Mouse (Mus musculus): Measurements from ENCODE around the gene Grin2c. TPM values are rescaled to one million over a fixed set of nuclear protein-coding genes. Genes with fewer than 3 reads are reported as not detected.

Grin2c gene
- 23.0 TPM for polyA plus RNA-seq (2015; fragmentation: Illumina TruSeq; extraction: RNeasy Lipid Tissue Mini Kit (QIAGEN cat#74804); ENCODE audit: low read depth, low replicate concordance)

GRCm38 (mm10) chr11:115267061-115267883, at the start of gene Grin2c:
TSS of gene Grin2c (minus strand) at chr11:115267243.

DNA sequence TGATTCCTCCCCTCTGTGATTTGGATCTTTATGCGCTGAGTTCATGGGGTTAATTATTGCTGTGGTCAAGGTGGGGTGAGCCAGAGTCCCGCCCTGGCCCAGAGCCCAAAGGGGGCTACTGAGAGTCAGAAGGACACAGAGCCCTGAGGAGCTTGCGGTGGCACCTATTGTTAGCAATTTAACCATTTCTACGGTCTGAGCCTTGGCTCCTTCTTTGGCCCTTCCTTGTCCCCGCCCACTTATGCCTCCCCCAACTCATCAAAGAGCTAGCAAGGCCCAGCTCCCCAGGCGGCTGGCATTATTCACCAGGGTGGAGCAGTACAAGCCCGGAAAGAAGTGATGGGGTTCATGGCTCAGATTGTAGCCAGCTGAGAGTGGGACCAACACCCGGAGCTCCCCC, 39.8 kb upstream of the Grin2c start, which contains the start of gene Otop2:
TSS of gene Otop2 (plus strand) at position 301 of the 400 bp plus-strand sequence.

DNA sequence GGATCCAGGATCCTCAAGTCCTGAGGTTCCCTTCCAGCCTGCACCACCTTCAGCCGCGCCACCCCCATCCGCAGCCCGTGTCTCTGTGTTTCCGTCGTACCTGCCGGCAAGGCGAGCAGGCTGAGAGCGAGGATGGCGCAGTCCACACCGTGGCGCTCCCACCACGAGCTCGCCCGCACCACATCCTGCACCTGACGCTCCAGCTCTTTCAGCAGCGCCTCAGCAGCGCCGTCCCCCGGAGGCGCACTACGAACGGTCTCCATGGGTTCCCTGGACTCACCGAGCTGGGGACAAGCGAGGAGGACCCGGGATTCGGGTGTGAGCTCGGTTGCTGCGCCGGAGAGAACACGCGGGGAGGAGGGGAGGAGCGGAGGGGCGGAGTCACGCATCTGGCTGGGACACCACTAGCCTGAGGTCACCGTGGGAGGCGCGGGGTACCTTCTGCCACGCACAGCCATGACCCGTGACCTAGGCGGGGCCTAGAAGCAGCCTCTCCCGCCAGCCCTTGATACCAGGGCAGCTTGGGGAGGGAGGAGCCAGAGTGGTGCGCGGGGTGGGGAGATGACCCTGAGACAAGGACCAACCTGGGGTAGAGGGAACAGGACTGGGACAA, 30.3 kb upstream of the Grin2c start, which contains the start of gene Fads6:
TSS of gene Fads6 (minus strand) at position 450 of the 613 bp plus-strand sequence.

DNA sequence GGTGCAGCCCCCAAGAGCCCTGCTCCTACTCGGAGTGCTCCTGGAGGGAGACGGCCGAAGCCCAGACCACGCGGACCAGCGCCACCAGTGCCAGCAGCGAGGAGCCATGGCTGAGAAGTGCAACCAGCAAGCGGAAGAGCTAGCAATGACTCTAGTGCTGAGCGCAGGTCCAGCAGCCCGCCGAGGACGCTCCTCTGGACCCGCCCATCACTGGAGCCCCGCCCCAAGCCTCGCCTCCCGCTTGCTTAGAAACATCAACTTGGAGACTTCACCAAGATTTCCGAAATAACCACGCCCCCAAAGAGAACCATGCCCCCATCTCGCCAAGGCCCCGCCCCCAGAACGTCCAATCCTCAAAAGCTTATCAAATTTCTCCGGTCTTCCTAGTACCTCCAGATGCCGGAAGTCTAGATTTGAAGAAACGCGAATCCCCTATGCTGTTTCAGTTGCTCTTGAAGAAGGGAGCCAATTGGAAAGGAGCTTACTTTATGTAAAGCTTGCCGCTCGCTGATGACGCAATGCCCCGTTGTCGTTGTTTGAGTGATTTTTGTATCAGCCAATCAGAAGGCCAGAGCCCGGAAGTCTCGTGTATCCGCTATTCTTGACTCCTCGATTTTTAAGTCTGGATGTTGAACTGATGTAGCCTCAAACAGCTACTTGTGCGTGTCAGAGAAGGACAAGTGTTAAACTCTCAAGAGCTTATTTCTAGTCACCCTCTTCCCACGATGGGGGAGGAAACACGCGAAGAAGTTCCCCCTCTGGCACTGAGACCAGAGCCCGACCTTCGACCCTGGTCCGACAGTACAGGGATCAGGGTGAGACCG, 9.9 kb upstream of the Grin2c start, which contains the start of gene Fdxr:
TSS of gene Fdxr (minus strand) at position 271 of the 824 bp plus-strand sequence.

Other genes starting within 250 kb of the Grin2c start
- not detected for gene Cd300ld4, start 240.2 kb downstream of the Grin2c start, polyA plus RNA-seq (2015; fragmentation: Illumina TruSeq; extraction: RNeasy Lipid Tissue Mini Kit (QIAGEN cat#74804); ENCODE audit: low read depth, low replicate concordance)
- 2.1 TPM for gene Cd300ld5, start 229.5 kb downstream of the Grin2c start, polyA plus RNA-seq (2015; fragmentation: Illumina TruSeq; extraction: RNeasy Lipid Tissue Mini Kit (QIAGEN cat#74804); ENCODE audit: low read depth, low replicate concordance)
- gene Cd300ld3, start 218.8 kb downstream of the Grin2c start, polyA plus RNA-seq (2015; fragmentation: Illumina TruSeq; extraction: RNeasy Lipid Tissue Mini Kit (QIAGEN cat#74804); ENCODE audit: low read depth, low replicate concordance), result 0.70 TPM
- gene Cd300e, start 205.1 kb downstream of the Grin2c start, polyA plus RNA-seq (2015; fragmentation: Illumina TruSeq; extraction: RNeasy Lipid Tissue Mini Kit (QIAGEN cat#74804); ENCODE audit: low read depth, low replicate concordance), result not detected
- gene Rab37, start 175.8 kb downstream of the Grin2c start, polyA plus RNA-seq (2015; fragmentation: Illumina TruSeq; extraction: RNeasy Lipid Tissue Mini Kit (QIAGEN cat#74804); ENCODE audit: low read depth, low replicate concordance), result 14.0 TPM
- gene Cd300lf, start 133.3 kb downstream of the Grin2c start, polyA plus RNA-seq (2015; fragmentation: Illumina TruSeq; extraction: RNeasy Lipid Tissue Mini Kit (QIAGEN cat#74804); ENCODE audit: low read depth, low replicate concordance), result not detected
- 53.0 TPM for gene Slc9a3r1, start 103.9 kb downstream of the Grin2c start, polyA plus RNA-seq (2015; fragmentation: Illumina TruSeq; extraction: RNeasy Lipid Tissue Mini Kit (QIAGEN cat#74804); ENCODE audit: low read depth, low replicate concordance)
- gene Tmem104, start 79.8 kb downstream of the Grin2c start, polyA plus RNA-seq (2015; fragmentation: Illumina TruSeq; extraction: RNeasy Lipid Tissue Mini Kit (QIAGEN cat#74804); ENCODE audit: low read depth, low replicate concordance), result 8.2 TPM
- gene Nat9, start 79.4 kb downstream of the Grin2c start, polyA plus RNA-seq (2015; fragmentation: Illumina TruSeq; extraction: RNeasy Lipid Tissue Mini Kit (QIAGEN cat#74804); ENCODE audit: low read depth, low replicate concordance), result 35.8 TPM
- 20.1 TPM for gene Fdxr, start 9.8 kb upstream of the Grin2c start, polyA plus RNA-seq (2015; fragmentation: Illumina TruSeq; extraction: RNeasy Lipid Tissue Mini Kit (QIAGEN cat#74804); ENCODE audit: low read depth, low replicate concordance)
- gene Fads6, start 30.4 kb upstream of the Grin2c start, polyA plus RNA-seq (2015; fragmentation: Illumina TruSeq; extraction: RNeasy Lipid Tissue Mini Kit (QIAGEN cat#74804); ENCODE audit: low read depth, low replicate concordance), result 19.8 TPM
- 0.85 TPM for gene Otop2, start 39.9 kb upstream of the Grin2c start, polyA plus RNA-seq (2015; fragmentation: Illumina TruSeq; extraction: RNeasy Lipid Tissue Mini Kit (QIAGEN cat#74804); ENCODE audit: low read depth, low replicate concordance)
- gene Ush1g, start 54.8 kb upstream of the Grin2c start, polyA plus RNA-seq (2015; fragmentation: Illumina TruSeq; extraction: RNeasy Lipid Tissue Mini Kit (QIAGEN cat#74804); ENCODE audit: low read depth, low replicate concordance), result 0.39 TPM
- gene Otop3, start 67.5 kb upstream of the Grin2c start, polyA plus RNA-seq (2015; fragmentation: Illumina TruSeq; extraction: RNeasy Lipid Tissue Mini Kit (QIAGEN cat#74804); ENCODE audit: low read depth, low replicate concordance), result not detected
- 75.8 TPM for gene Hid1, start 100.5 kb upstream of the Grin2c start, polyA plus RNA-seq (2015; fragmentation: Illumina TruSeq; extraction: RNeasy Lipid Tissue Mini Kit (QIAGEN cat#74804); ENCODE audit: low read depth, low replicate concordance)
- gene Cdr2l, start 114.7 kb upstream of the Grin2c start, polyA plus RNA-seq (2015; fragmentation: Illumina TruSeq; extraction: RNeasy Lipid Tissue Mini Kit (QIAGEN cat#74804); ENCODE audit: low read depth, low replicate concordance), result 13.6 TPM
- 127 TPM for gene Mrpl58, start 136.5 kb upstream of the Grin2c start, polyA plus RNA-seq (2015; fragmentation: Illumina TruSeq; extraction: RNeasy Lipid Tissue Mini Kit (QIAGEN cat#74804); ENCODE audit: low read depth, low replicate concordance)
- gene Atp5h, start 152.7 kb upstream of the Grin2c start, polyA plus RNA-seq (2015; fragmentation: Illumina TruSeq; extraction: RNeasy Lipid Tissue Mini Kit (QIAGEN cat#74804); ENCODE audit: low read depth, low replicate concordance), result 1,061 TPM
- 73.5 TPM for gene Kctd2, start 152.9 kb upstream of the Grin2c start, polyA plus RNA-seq (2015; fragmentation: Illumina TruSeq; extraction: RNeasy Lipid Tissue Mini Kit (QIAGEN cat#74804); ENCODE audit: low read depth, low replicate concordance)
- gene Trim80, start 173.3 kb upstream of the Grin2c start, polyA plus RNA-seq (2015; fragmentation: Illumina TruSeq; extraction: RNeasy Lipid Tissue Mini Kit (QIAGEN cat#74804); ENCODE audit: low read depth, low replicate concordance), result not detected
- not detected for gene Slc16a5, start 195.2 kb upstream of the Grin2c start, polyA plus RNA-seq (2015; fragmentation: Illumina TruSeq; extraction: RNeasy Lipid Tissue Mini Kit (QIAGEN cat#74804); ENCODE audit: low read depth, low replicate concordance)
- 9.9 TPM for gene Armc7, start 208.4 kb upstream of the Grin2c start, polyA plus RNA-seq (2015; fragmentation: Illumina TruSeq; extraction: RNeasy Lipid Tissue Mini Kit (QIAGEN cat#74804); ENCODE audit: low read depth, low replicate concordance)
- 93.6 TPM for gene Nt5c, start 224.6 kb upstream of the Grin2c start, polyA plus RNA-seq (2015; fragmentation: Illumina TruSeq; extraction: RNeasy Lipid Tissue Mini Kit (QIAGEN cat#74804); ENCODE audit: low read depth, low replicate concordance)
- gene Jpt1, start 247.1 kb upstream of the Grin2c start, polyA plus RNA-seq (2015; fragmentation: Illumina TruSeq; extraction: RNeasy Lipid Tissue Mini Kit (QIAGEN cat#74804); ENCODE audit: low read depth, low replicate concordance), result 108 TPM